Mouse (Mus musculus): ENCODE results near the gene Zc3h4.
A peak's percentile ranks its signal among the peaks of the same experiment; 100 is the strongest.
"Not testable (repeated sequence)": the region's sequence is repeated elsewhere in the genome, so short reads cannot be mapped to it uniquely, and the experiment has no call there.

Gene Zc3h4

GRCm38 (mm10) chr7:16400689-16401611 lies at the start of gene Zc3h4:
Gene Zc3h4 (plus strand): TSS chr7:16400910.
- peak; percentile 94 to 98 for DNase-seq (ENCODE audit: inconsistent age in 2 of 2, low spot score in 1 of 2)

- peak in 1 of 2 experiments; percentile 40 for DNase-seq (ENCODE audit: inconsistent age in 2 of 2, low spot score in 1 of 2)
Measured at GRCm38 (mm10) chr7:16355854-16356594, 44.7 kb upstream of the Zc3h4 start.

- no peak for DNase-seq (ENCODE audit: inconsistent age in 2 of 2, low spot score in 1 of 2)
Measured at GRCm38 (mm10) chr7:16357602-16358001, 43.1 kb upstream of the Zc3h4 start.

- no peak for DNase-seq (ENCODE audit: inconsistent age in 2 of 2, low spot score in 1 of 2)
Measured at GRCm38 (mm10) chr7:16364319-16364718, 36.4 kb upstream of the Zc3h4 start.

GRCm38 (mm10) chr7:16364901-16365500 lies 35.7 kb upstream of the Zc3h4 start:
- DNase-seq (ENCODE audit: inconsistent age in 2 of 2, low spot score in 1 of 2): peak; percentile 37 to 72

GRCm38 (mm10) chr7:16366133-16366646 lies 34.5 kb upstream of the Zc3h4 start:
- peak; percentile 57 to 77 for DNase-seq (ENCODE audit: inconsistent age in 2 of 2, low spot score in 1 of 2)

GRCm38 (mm10) chr7:16366669-16367068 lies 34.0 kb upstream of the Zc3h4 start:
- DNase-seq (ENCODE audit: inconsistent age in 2 of 2, low spot score in 1 of 2): peak in 1 of 2 experiments; percentile 54

GRCm38 (mm10) chr7:16368835-16369234 lies 31.9 kb upstream of the Zc3h4 start:
- DNase-seq (ENCODE audit: inconsistent age in 2 of 2, low spot score in 1 of 2): no peak

GRCm38 (mm10) chr7:16370596-16370995 lies 30.1 kb upstream of the Zc3h4 start:
- no peak for DNase-seq (ENCODE audit: inconsistent age in 2 of 2, low spot score in 1 of 2)

GRCm38 (mm10) chr7:16373719-16374118 lies 27.0 kb upstream of the Zc3h4 start:
- peak in 1 of 2 experiments; percentile 55 for DNase-seq (ENCODE audit: inconsistent age in 2 of 2, low spot score in 1 of 2)

GRCm38 (mm10) chr7:16374989-16375388 lies 25.7 kb upstream of the Zc3h4 start:
- DNase-seq (ENCODE audit: inconsistent age in 2 of 2, low spot score in 1 of 2): no peak

- peak; percentile 37 to 82 for DNase-seq (ENCODE audit: inconsistent age in 2 of 2, low spot score in 1 of 2)
Measured at GRCm38 (mm10) chr7:16376505-16376904, 24.2 kb upstream of the Zc3h4 start.

GRCm38 (mm10) chr7:16387160-16388041 lies 13.3 kb upstream of the Zc3h4 start, which contains the start of gene Sae1:
Gene Sae1 (minus strand): TSS chr7:16387806.
- peak; percentile 98 for DNase-seq (ENCODE audit: inconsistent age in 2 of 2, low spot score in 1 of 2)

- DNase-seq (ENCODE audit: inconsistent age in 2 of 2, low spot score in 1 of 2): not testable (repeated sequence)
Measured at GRCm38 (mm10) chr7:16389942-16390341, 10.8 kb upstream of the Zc3h4 start.

- no peak for DNase-seq (ENCODE audit: inconsistent age in 2 of 2, low spot score in 1 of 2)
Measured at GRCm38 (mm10) chr7:16392923-16393322, 7.8 kb upstream of the Zc3h4 start.

- peak in 1 of 2 experiments; percentile 84 for DNase-seq (ENCODE audit: inconsistent age in 2 of 2, low spot score in 1 of 2)
Measured at GRCm38 (mm10) chr7:16395944-16396343, 4.8 kb upstream of the Zc3h4 start.

GRCm38 (mm10) chr7:16397465-16397864 lies 3.2 kb upstream of the Zc3h4 start:
- no peak for DNase-seq (ENCODE audit: inconsistent age in 2 of 2, low spot score in 1 of 2)

- DNase-seq (ENCODE audit: inconsistent age in 2 of 2, low spot score in 1 of 2): no peak
Measured at GRCm38 (mm10) chr7:16398387-16399050, 2.2 kb upstream of the Zc3h4 start.

GRCm38 (mm10) chr7:16399098-16399819 lies 1.5 kb upstream of the Zc3h4 start:
- peak; percentile 95 to 99 for DNase-seq (ENCODE audit: inconsistent age in 2 of 2, low spot score in 1 of 2)
